7 mouse cellular contexts compared by ENCODE assay signal in genomic region chr1:75477264-75477965, GRCm38 (mm10). TPM values are rescaled to one million over a fixed set of nuclear protein-coding genes. Genes with fewer than 3 reads are reported as not detected.
DNase-seq lines count a peak whose midpoint lies in the region; ATAC-seq and TF ChIP-seq lines count a peak whose summit lies in the region.

No protein-coding gene starts in this region.

- peaks cover 22% of the 10 kb centered on the region for H3K4me1 ChIP-seq in intestine, embryonic 16.5 days (ENCODE audit: control insufficient read depth, insufficient read depth, low read length)
- peaks cover 16% of the 10 kb centered on the region for H3K4me1 ChIP-seq in limb, embryonic 11.5 days (ENCODE audit: control insufficient read depth, insufficient read depth, low read length)
- H3K4me1 ChIP-seq in midbrain, embryonic 13.5 days (replicated peaks): peaks cover 48% of the 10 kb centered on the region
- H3K4me1 ChIP-seq in small intestine, adult 2 months (ENCODE audit: control insufficient read depth, insufficient read depth, insufficient read length, low read length): peaks cover 13% of the 10 kb centered on the region

- H3K9me3 ChIP-seq in intestine, embryonic 16.5 days (ENCODE audit: control insufficient read depth, low read length): no peaks in the 10 kb centered on the region
- H3K9me3 ChIP-seq in limb, embryonic 11.5 days (ENCODE audit: control insufficient read depth, low read length): no peaks in the 10 kb centered on the region
- H3K9me3 ChIP-seq in midbrain, embryonic 13.5 days: no peaks in the 10 kb centered on the region

- H3K27ac ChIP-seq in intestine, embryonic 16.5 days (ENCODE audit: low read length): no peak overlapping the region
- no peak overlapping the region for H3K27ac ChIP-seq in limb, embryonic 11.5 days (replicated peaks; ENCODE audit: low read depth, low read length)
- no peak overlapping the region for H3K27ac ChIP-seq in midbrain, embryonic 13.5 days
- H3K27ac ChIP-seq in small intestine, adult 2 months (ENCODE audit: insufficient read depth, low read depth, low read length): no peak overlapping the region

- DNase-seq in adrenal gland, adult (ENCODE audit: inconsistent age in 2 of 2, low spot score in 1 of 2): peak; percentile 88 to 96
- DNase-seq in cerebellum, postnatal 4 days (ENCODE audit: low spot score in 2 of 2): peak; percentile 75 to 90
- DNase-seq in gastrocnemius, postnatal 10 days: peak; percentile 84
- DNase-seq in limb, embryonic 11.5 days (ENCODE audit: low spot score): peak; percentile 95

- no peak for ATAC-seq in intestine, embryonic 16.5 days
- ATAC-seq in limb, embryonic 11.5 days (ENCODE audit: insufficient number of reproducible peaks, low FRiP score, low TSS enrichment, low read depth): peak; percentile 26; the same call in 1 of the 2 replicates
- ATAC-seq in midbrain, embryonic 13.5 days: peak; percentile 7

- no peak for TF ChIP-seq POLR2A in small intestine, adult 2 months (IDR thresholded peaks at IDR 0.05; ENCODE audit: low read depth, low read length)

- 15% methylated on average over 35 of the region's 35 CpGs for WGBS in intestine, embryonic 16.5 days
- WGBS in limb, embryonic 11.5 days: 15% methylated on average over 35 of the region's 35 CpGs
- WGBS in midbrain, embryonic 13.5 days: 12% methylated on average over 35 of the region's 35 CpGs
- 13% methylated on average over 35 of the region's 35 CpGs for WGBS in small intestine, adult 2 months

- H3K4me2 ChIP-seq in intestine, embryonic 16.5 days (ENCODE audit: low read depth, low read length): peak overlapping the region; percentile 79
- H3K4me2 ChIP-seq in limb, embryonic 11.5 days (ENCODE audit: low read depth, severe bottlenecking): peak overlapping the region; percentile 93
- peak overlapping the region; percentile 88 for H3K4me2 ChIP-seq in midbrain, embryonic 13.5 days (replicated peaks)

- peaks cover 7% of the 10 kb centered on the region for H3K27me3 ChIP-seq in intestine, embryonic 16.5 days (replicated peaks; ENCODE audit: control insufficient read depth, insufficient read depth, low read length)
- peaks cover 27% of the 10 kb centered on the region for H3K27me3 ChIP-seq in limb, embryonic 11.5 days (ENCODE audit: control insufficient read depth, insufficient read depth, low read length)
- peaks cover 14% of the 10 kb centered on the region for H3K27me3 ChIP-seq in midbrain, embryonic 13.5 days
- no peaks in the 10 kb centered on the region; the same call in 1 of the 2 replicates for H3K27me3 ChIP-seq in small intestine, adult 2 months (ENCODE audit: control insufficient read depth, insufficient read depth, low read length)

- H3K9ac ChIP-seq in intestine, embryonic 16.5 days (ENCODE audit: low read depth, low read length): no peak overlapping the region
- H3K9ac ChIP-seq in limb, embryonic 11.5 days (ENCODE audit: low read length): no peak overlapping the region
- H3K9ac ChIP-seq in midbrain, embryonic 13.5 days (replicated peaks): peak overlapping the region; percentile 93

- TF ChIP-seq CTCF in small intestine, adult 2 months (IDR thresholded peaks at IDR 0.05; ENCODE audit: extremely low read depth, insufficient read length, insufficient replicate concordance, low read depth, low read length): peak; percentile 93

- H3K36me3 ChIP-seq in intestine, embryonic 16.5 days (ENCODE audit: control insufficient read depth, insufficient read depth, low read length): peaks cover 23% of the 10 kb centered on the region
- H3K36me3 ChIP-seq in limb, embryonic 11.5 days (ENCODE audit: control insufficient read depth, insufficient read depth, low read length): peaks cover 7% of the 10 kb centered on the region
- peaks cover 46% of the 10 kb centered on the region for H3K36me3 ChIP-seq in midbrain, embryonic 13.5 days
- peaks cover 13% of the 10 kb centered on the region; the same call in 1 of the 2 replicates for H3K36me3 ChIP-seq in small intestine, adult 2 months (ENCODE audit: control insufficient read depth, insufficient read depth, low read length)

- H3K4me3 ChIP-seq in intestine, embryonic 16.5 days (ENCODE audit: low read length): peak overlapping the region; percentile 21
- peak overlapping the region; percentile 12; the same call in 1 of the 2 replicates for H3K4me3 ChIP-seq in limb, embryonic 11.5 days (ENCODE audit: low read depth, low read length)
- H3K4me3 ChIP-seq in midbrain, embryonic 13.5 days (replicated peaks): peak overlapping the region; percentile 85
- peak overlapping the region; percentile 24 for H3K4me3 ChIP-seq in small intestine, adult 2 months (ENCODE audit: low read depth, low read length)

RNA-seq across cellular contexts. Expression of gene Chpf, which starts 1.7 kb away (rescaled TPM):
- 10 to 100 TPM; 22.2 to 32.0 TPM for total RNA-seq in gastrocnemius, postnatal 10 days (2021)
- 25.2 and 28.8 TPM in 2 replicates for polyA plus RNA-seq in intestine, embryonic 16.5 days (2015; fragmentation: Nextera tagmentation; extraction: Ambion mirVana)
- 14.2 and 16.1 TPM in 2 replicates for polyA plus RNA-seq in limb, embryonic 11.5 days (2014; fragmentation: Nextera tagmentation; extraction: Ambion mirVana)
- polyA plus RNA-seq in midbrain, embryonic 13.5 days (2015; fragmentation: Nextera tagmentation; extraction: Ambion mirVana): 25.1 and 28.7 TPM in 2 replicates
- 29.8 and 40.2 TPM in 2 replicates for polyA plus RNA-seq in small intestine, adult 2 months (2012; rRNA removed)

RNA-seq across cellular contexts. Expression of gene Tmem198, which starts 1.9 kb away (rescaled TPM):
- under 1 TPM; 0.68 to 0.87 TPM for total RNA-seq in gastrocnemius, postnatal 10 days (2021)
- 1.5 and 1.9 TPM in 2 replicates for polyA plus RNA-seq in intestine, embryonic 16.5 days (2015; fragmentation: Nextera tagmentation; extraction: Ambion mirVana)
- 0.17 and 0.18 TPM in 2 replicates for polyA plus RNA-seq in limb, embryonic 11.5 days (2014; fragmentation: Nextera tagmentation; extraction: Ambion mirVana)
- polyA plus RNA-seq in midbrain, embryonic 13.5 days (2015; fragmentation: Nextera tagmentation; extraction: Ambion mirVana): 46.1 and 47.3 TPM in 2 replicates
- polyA plus RNA-seq in small intestine, adult 2 months (2012; rRNA removed): 2.7 and 3.6 TPM in 2 replicates

RNA-seq across cellular contexts. Expression of gene Asic4, which starts 27.2 kb away (rescaled TPM):
- total RNA-seq in gastrocnemius, postnatal 10 days (2021): not detected
- 2.0 and 2.4 TPM in 2 replicates for polyA plus RNA-seq in intestine, embryonic 16.5 days (2015; fragmentation: Nextera tagmentation; extraction: Ambion mirVana)
- polyA plus RNA-seq in limb, embryonic 11.5 days (2014; fragmentation: Nextera tagmentation; extraction: Ambion mirVana): 0.07 and 0.13 TPM in 2 replicates
- polyA plus RNA-seq in midbrain, embryonic 13.5 days (2015; fragmentation: Nextera tagmentation; extraction: Ambion mirVana): 57.3 and 81.6 TPM in 2 replicates
- 0.05 TPM in 1 of 2 replicates, not detected in the other for polyA plus RNA-seq in small intestine, adult 2 months (2012; rRNA removed)

RNA-seq across cellular contexts. Expression of gene Obsl1, which starts 28.8 kb away (rescaled TPM):
- 100 to 1,000 TPM; 107 to 122 TPM for total RNA-seq in gastrocnemius, postnatal 10 days (2021)
- 38.7 and 42.7 TPM in 2 replicates for polyA plus RNA-seq in intestine, embryonic 16.5 days (2015; fragmentation: Nextera tagmentation; extraction: Ambion mirVana)
- 67.4 and 72.5 TPM in 2 replicates for polyA plus RNA-seq in limb, embryonic 11.5 days (2014; fragmentation: Nextera tagmentation; extraction: Ambion mirVana)
- polyA plus RNA-seq in midbrain, embryonic 13.5 days (2015; fragmentation: Nextera tagmentation; extraction: Ambion mirVana): 18.6 and 25.7 TPM in 2 replicates
- polyA plus RNA-seq in small intestine, adult 2 months (2012; rRNA removed): 4.3 and 6.3 TPM in 2 replicates

RNA-seq across cellular contexts. Expression of gene Inha, which starts 29.5 kb away (rescaled TPM):
- 10 to 100 TPM; 11.9 to 12.8 TPM for total RNA-seq in gastrocnemius, postnatal 10 days (2021)
- 6.6 and 7.3 TPM in 2 replicates for polyA plus RNA-seq in intestine, embryonic 16.5 days (2015; fragmentation: Nextera tagmentation; extraction: Ambion mirVana)
- 1.3 and 2.3 TPM in 2 replicates for polyA plus RNA-seq in limb, embryonic 11.5 days (2014; fragmentation: Nextera tagmentation; extraction: Ambion mirVana)
- 8.5 and 12.5 TPM in 2 replicates for polyA plus RNA-seq in midbrain, embryonic 13.5 days (2015; fragmentation: Nextera tagmentation; extraction: Ambion mirVana)
- 4.2 and 6.5 TPM in 2 replicates for polyA plus RNA-seq in small intestine, adult 2 months (2012; rRNA removed)

Comparison
In these comparisons a context has a peak if more than half of its experiments do, and no peak if none do; other contexts are left out.
1. H3K4me3 ChIP-seq: peak in every context shown above with its lines; median percentile 85 in midbrain, embryonic 13.5 days; 24 in small intestine, adult 2 months; 21 in intestine, embryonic 16.5 days; 12 in limb, embryonic 11.5 days.
2. RNA of gene Tmem198, which starts 1.9 kb away (polyA plus RNA-seq): 46.1 to 47.3 TPM in midbrain, embryonic 13.5 days; 2.7 to 3.6 TPM in small intestine, adult 2 months, 1.5 to 1.9 TPM in intestine, embryonic 16.5 days and 0.17 to 0.18 TPM in limb, embryonic 11.5 days; every median in the first group is over 10 times any median in the second.
3. RNA of gene Asic4, which starts 27.2 kb away (polyA plus RNA-seq): 57.3 to 81.6 TPM in midbrain, embryonic 13.5 days; 2.0 to 2.4 TPM in intestine, embryonic 16.5 days, 0.07 to 0.13 TPM in limb, embryonic 11.5 days and 0.05 TPM in small intestine, adult 2 months; every median in the first group is over 10 times any median in the second.
4. Peak in every context shown above with its lines, with median percentiles within 50 percentile points of each other: DNase-seq and H3K4me2 ChIP-seq.